13 mouse cellular contexts compared by ENCODE assay signal in the genomic region with DNA sequence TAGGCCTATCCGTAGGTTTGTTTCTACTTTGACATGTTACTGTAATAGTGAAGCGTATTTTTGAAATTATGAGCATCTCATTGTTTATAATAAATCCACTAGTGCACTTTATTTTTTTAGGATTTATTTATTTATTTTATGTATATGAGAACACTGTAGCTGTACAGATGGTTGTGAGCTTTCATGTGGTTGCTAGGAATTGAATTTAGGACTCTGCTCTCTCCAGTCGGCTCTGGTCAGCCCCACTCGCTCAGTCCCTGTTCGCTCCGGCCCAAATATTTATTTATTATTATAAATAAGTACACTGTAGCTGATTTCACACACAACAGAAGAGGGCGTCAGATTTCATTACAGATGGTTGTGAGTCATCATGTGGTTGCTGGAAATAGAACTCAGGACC.
"Had no signal": no experiment of that assay in that cellular context is flagged by ENCODE, and none has a peak within 500 bp of the region (broad histone marks: within the 10 kb centered on the region; RNA-seq: fewer than 3 reads in every experiment).

No protein-coding gene starts in this region.

- H3K9me3 ChIP-seq: limb, embryonic 15.5 days; liver, embryonic 12.5 days; lung, embryonic 15.5 days had no signal

- H3K9ac ChIP-seq: limb, embryonic 15.5 days; liver, embryonic 12.5 days; lung, embryonic 15.5 days had no signal

- ATAC-seq: liver, embryonic 12.5 days had no signal

- H3K4me2 ChIP-seq: limb, embryonic 15.5 days; liver, embryonic 12.5 days; lung, embryonic 15.5 days had no signal

- H3K27ac ChIP-seq: kidney, postnatal 0 days; limb, embryonic 15.5 days; liver, embryonic 12.5 days; lung, embryonic 15.5 days had no signal

- H3K27me3 ChIP-seq: limb, embryonic 15.5 days; liver, embryonic 12.5 days; lung, embryonic 15.5 days had no signal

- DNase-seq: kidney, adult 11 months; kidney, adult 9 months; kidney, postnatal 36 days; layer of hippocampus, adult 9-11 months; layer of hippocampus, postnatal 36 days; right cerebral cortex, adult 18-20 months; right cerebral cortex, postnatal 25 days; thymus, postnatal 36 days had no signal

- H3K4me3 ChIP-seq: limb, embryonic 15.5 days; liver, embryonic 12.5 days; lung, embryonic 15.5 days; myocyte had no signal
